Mouse (Mus musculus): ENCODE data around the gene Cntrl. TPM values are rescaled to one million over a fixed set of nuclear protein-coding genes. Genes with fewer than 3 reads are reported as not detected.

The Cntrl gene
- polyA plus RNA-seq, 1 experiment from 2014 or later: 10.5 TPM

GRCm38 (mm10) chr2:35161846-35162488 is 52.7 kb downstream of the Cntrl start:
- no peaks in the 10 kb centered on the region for H3K4me1 ChIP-seq (replicated peaks; ENCODE audit: control insufficient read depth, insufficient read depth, low read length)
- H3K4me3 ChIP-seq (replicated peaks; ENCODE audit: low read length): no peak overlapping the region
- no peak overlapping the region for H3K9ac ChIP-seq
- no peak overlapping the region for H3K4me2 ChIP-seq (replicated peaks)
- H3K27me3 ChIP-seq (ENCODE audit: control insufficient read depth, insufficient read depth, low read length): no peaks in the 10 kb centered on the region
- no peak for ATAC-seq (ENCODE audit: low FRiP score)
- peaks cover 79% of the 10 kb centered on the region for H3K36me3 ChIP-seq (replicated peaks; ENCODE audit: control insufficient read depth, insufficient read depth)
- WGBS: 91% methylated on average over 4 of the region's 4 CpGs
- no peak for DNase-seq (ENCODE audit: low spot score)
- H3K9me3 ChIP-seq (ENCODE audit: control insufficient read depth, low read length): no peaks in the 10 kb centered on the region
- no peak overlapping the region for H3K27ac ChIP-seq

GRCm38 (mm10) chr2:35163396-35163795 is 54.1 kb downstream of the Cntrl start:
- no peak overlapping the region for H3K27ac ChIP-seq
- no peak for ATAC-seq (ENCODE audit: low FRiP score)
- no peak overlapping the region for H3K4me3 ChIP-seq (replicated peaks; ENCODE audit: low read length)
- DNase-seq (ENCODE audit: low spot score): no peak
- H3K27me3 ChIP-seq (ENCODE audit: control insufficient read depth, insufficient read depth, low read length): no peaks in the 10 kb centered on the region
- no peak overlapping the region for H3K4me2 ChIP-seq (replicated peaks)
- H3K9ac ChIP-seq: no peak overlapping the region
- H3K36me3 ChIP-seq (replicated peaks; ENCODE audit: control insufficient read depth, insufficient read depth): peaks cover 78% of the 10 kb centered on the region
- H3K9me3 ChIP-seq (ENCODE audit: control insufficient read depth, low read length): no peaks in the 10 kb centered on the region
- 93% methylated on average over 5 of the region's 5 CpGs for WGBS
- no peaks in the 10 kb centered on the region for H3K4me1 ChIP-seq (replicated peaks; ENCODE audit: control insufficient read depth, insufficient read depth, low read length)

GRCm38 (mm10) chr2:35165416-35165815 is 56.1 kb downstream of the Cntrl start:
- 93% methylated on average over 13 of the region's 13 CpGs for WGBS
- Histone ChIP-seq H3K27ac (no peak overlapping the region), H3K27me3 (ENCODE audit: control insufficient read depth, insufficient read depth, low read length) (no peaks in the 10 kb centered on the region), H3K4me3 (replicated peaks; ENCODE audit: low read length) (no peak overlapping the region), H3K9ac (no peak overlapping the region), H3K9me3 (ENCODE audit: control insufficient read depth, low read length) (no peaks in the 10 kb centered on the region), H3K4me1 (replicated peaks; ENCODE audit: control insufficient read depth, insufficient read depth, low read length) (no peaks in the 10 kb centered on the region), H3K4me2 (replicated peaks) (no peak overlapping the region), H3K36me3 (replicated peaks; ENCODE audit: control insufficient read depth, insufficient read depth) (peaks cover 81% of the 10 kb centered on the region)
- ATAC-seq (ENCODE audit: low FRiP score) (no peak), DNase-seq (ENCODE audit: low spot score) (no peak)

- Histone ChIP-seq H3K9me3 (ENCODE audit: control insufficient read depth, low read length) (no peaks in the 10 kb centered on the region), H3K4me2 (replicated peaks) (no peak overlapping the region), H3K4me1 (replicated peaks; ENCODE audit: control insufficient read depth, insufficient read depth, low read length) (no peaks in the 10 kb centered on the region), H3K36me3 (replicated peaks; ENCODE audit: control insufficient read depth, insufficient read depth) (peaks cover 89% of the 10 kb centered on the region), H3K27me3 (ENCODE audit: control insufficient read depth, insufficient read depth, low read length) (no peaks in the 10 kb centered on the region), H3K4me3 (replicated peaks; ENCODE audit: low read length) (no peak overlapping the region), H3K9ac (no peak overlapping the region), H3K27ac (no peak overlapping the region)
- DNase-seq (ENCODE audit: low spot score): no peak
- no peak for ATAC-seq (ENCODE audit: low FRiP score)
- 92% methylated on average over 5 of the region's 5 CpGs for WGBS
Measured at GRCm38 (mm10) chr2:35166816-35167215, 57.5 kb downstream of the Cntrl start.

- H3K36me3 ChIP-seq (replicated peaks; ENCODE audit: control insufficient read depth, insufficient read depth): peaks cover 86% of the 10 kb centered on the region
Measured at GRCm38 (mm10) chr2:35169452-35169851, 60.2 kb downstream of the Cntrl start.

GRCm38 (mm10) chr2:35171341-35171861 is 62.1 kb downstream of the Cntrl start:
- H3K27ac ChIP-seq: no peak overlapping the region
- H3K4me2 ChIP-seq (replicated peaks): no peak overlapping the region
- peaks cover 91% of the 10 kb centered on the region for H3K36me3 ChIP-seq (replicated peaks; ENCODE audit: control insufficient read depth, insufficient read depth)
- no peaks in the 10 kb centered on the region for H3K4me1 ChIP-seq (replicated peaks; ENCODE audit: control insufficient read depth, insufficient read depth, low read length)
- no peaks in the 10 kb centered on the region for H3K9me3 ChIP-seq (ENCODE audit: control insufficient read depth, low read length)
- no peak overlapping the region for H3K4me3 ChIP-seq (replicated peaks; ENCODE audit: low read length)
- H3K9ac ChIP-seq: no peak overlapping the region
- H3K27me3 ChIP-seq (ENCODE audit: control insufficient read depth, insufficient read depth, low read length): no peaks in the 10 kb centered on the region
- ATAC-seq (ENCODE audit: low FRiP score) (no peak), DNase-seq (ENCODE audit: low spot score) (no peak)
- WGBS: 92% methylated on average over 10 of the region's 10 CpGs

More at GRCm38 (mm10) chr2:35169452-35169851, 60.2 kb downstream of the Cntrl start:
- WGBS: 96% methylated on average over 2 of the region's 2 CpGs
- no peak overlapping the region for H3K4me2 ChIP-seq (replicated peaks)
- no peaks in the 10 kb centered on the region for H3K9me3 ChIP-seq (ENCODE audit: control insufficient read depth, low read length)
- H3K4me3 ChIP-seq (replicated peaks; ENCODE audit: low read length): no peak overlapping the region
- no peak overlapping the region for H3K9ac ChIP-seq
- H3K4me1 ChIP-seq (replicated peaks; ENCODE audit: control insufficient read depth, insufficient read depth, low read length): no peaks in the 10 kb centered on the region
- no peak for ATAC-seq (ENCODE audit: low FRiP score)
- no peak for DNase-seq (ENCODE audit: low spot score)
- H3K27ac ChIP-seq: no peak overlapping the region
- H3K27me3 ChIP-seq (ENCODE audit: control insufficient read depth, insufficient read depth, low read length): no peaks in the 10 kb centered on the region

- Histone ChIP-seq H3K4me1 (replicated peaks; ENCODE audit: control insufficient read depth, insufficient read depth, low read length) (no peaks in the 10 kb centered on the region), H3K4me2 (replicated peaks) (no peak overlapping the region), H3K36me3 (replicated peaks; ENCODE audit: control insufficient read depth, insufficient read depth) (peaks cover 92% of the 10 kb centered on the region), H3K4me3 (replicated peaks; ENCODE audit: low read length) (no peak overlapping the region), H3K9me3 (ENCODE audit: control insufficient read depth, low read length) (no peaks in the 10 kb centered on the region), H3K27ac (no peak overlapping the region), H3K9ac (no peak overlapping the region), H3K27me3 (ENCODE audit: control insufficient read depth, insufficient read depth, low read length) (no peaks in the 10 kb centered on the region)
- WGBS: 95% methylated on average over 4 of the region's 4 CpGs
- DNase-seq (ENCODE audit: low spot score) (no peak), ATAC-seq (ENCODE audit: low FRiP score) (no peak)
Measured at GRCm38 (mm10) chr2:35172246-35172645, 63.0 kb downstream of the Cntrl start.

GRCm38 (mm10) chr2:35173666-35174065 is 64.4 kb downstream of the Cntrl start:
- Histone ChIP-seq H3K27ac (no peak overlapping the region), H3K9me3 (ENCODE audit: control insufficient read depth, low read length) (no peaks in the 10 kb centered on the region), H3K4me2 (replicated peaks) (no peak overlapping the region), H3K4me1 (replicated peaks; ENCODE audit: control insufficient read depth, insufficient read depth, low read length) (no peaks in the 10 kb centered on the region), H3K27me3 (ENCODE audit: control insufficient read depth, insufficient read depth, low read length) (no peaks in the 10 kb centered on the region), H3K36me3 (replicated peaks; ENCODE audit: control insufficient read depth, insufficient read depth) (peaks cover 92% of the 10 kb centered on the region), H3K9ac (no peak overlapping the region), H3K4me3 (replicated peaks; ENCODE audit: low read length) (no peak overlapping the region)
- WGBS: 95% methylated on average over 5 of the region's 5 CpGs
- DNase-seq (ENCODE audit: low spot score) (no peak), ATAC-seq (ENCODE audit: low FRiP score) (no peak)

GRCm38 (mm10) chr2:35174100-35174499 is 64.8 kb downstream of the Cntrl start:
- WGBS: 71% methylated on average over 5 of the region's 5 CpGs
- no peaks in the 10 kb centered on the region for H3K4me1 ChIP-seq (replicated peaks; ENCODE audit: control insufficient read depth, insufficient read depth, low read length)
- no peak overlapping the region for H3K9ac ChIP-seq
- H3K9me3 ChIP-seq (ENCODE audit: control insufficient read depth, low read length): no peaks in the 10 kb centered on the region
- DNase-seq (ENCODE audit: low spot score) (no peak), ATAC-seq (ENCODE audit: low FRiP score) (no peak)
- H3K36me3 ChIP-seq (replicated peaks; ENCODE audit: control insufficient read depth, insufficient read depth): peaks cover 92% of the 10 kb centered on the region
- H3K27ac ChIP-seq: no peak overlapping the region
- H3K4me3 ChIP-seq (replicated peaks; ENCODE audit: low read length): no peak overlapping the region
- no peak overlapping the region for H3K4me2 ChIP-seq (replicated peaks)
- no peaks in the 10 kb centered on the region for H3K27me3 ChIP-seq (ENCODE audit: control insufficient read depth, insufficient read depth, low read length)
